Mouse (Mus musculus) megakaryocyte, embryonic 14.5 days (primary cell): ENCODE data around the gene Foxp3. TPM values are rescaled to one million over a fixed set of nuclear protein-coding genes. Genes with fewer than 3 reads are reported as not detected.

Experiments
- H3K27me3 ChIP-seq: replicated peaks from 2 replicates; pipeline ENCODE3; 2012; ENCODE audit warnings: inconsistent platforms
- H3K36me3 ChIP-seq: replicated peaks from 2 replicates; pipeline ENCODE3; 2012; ENCODE audit warnings: low read length, inconsistent platforms, mixed read lengths
- H3K4me1 ChIP-seq: 2 replicates; pipeline ENCODE4 v1.6.1; 2012; ENCODE audit warnings: inconsistent platforms
- H3K4me3 ChIP-seq: replicated peaks from 2 replicates; pipeline ENCODE3; 2012; ENCODE audit warnings: moderate library complexity, mild to moderate bottlenecking, inconsistent platforms
- H3K9me3 ChIP-seq: 2 replicates; pipeline ENCODE4 v1.6.1; 2012; ENCODE audit warnings: inconsistent platforms
- FLI1 ChIP-seq: IDR thresholded peaks from 2 replicates; pipeline ENCODE4 v1.6.1; 2012; ENCODE audit warnings: low read length, inconsistent platforms, mixed read lengths
- GATA1 ChIP-seq: IDR thresholded peaks from 3 replicates; pipeline ENCODE4 v1.6.1; 2012; ENCODE audit warnings: mixed read lengths, low read length, inconsistent platforms, borderline replicate concordance
- polyA plus RNA-seq: library from polyadenylated mRNA; stranded (reverse); fragments of >175 nt; gene quantifications from 2 replicates; pipeline ENCODE4 v1.2.3, GENCODE M21; 2012; ENCODE audit warnings: low replicate concordance; ENCODE audit not compliant: insufficient read depth

Gene Foxp3
- polyA plus RNA-seq, 1 experiment = not detected

DNA sequence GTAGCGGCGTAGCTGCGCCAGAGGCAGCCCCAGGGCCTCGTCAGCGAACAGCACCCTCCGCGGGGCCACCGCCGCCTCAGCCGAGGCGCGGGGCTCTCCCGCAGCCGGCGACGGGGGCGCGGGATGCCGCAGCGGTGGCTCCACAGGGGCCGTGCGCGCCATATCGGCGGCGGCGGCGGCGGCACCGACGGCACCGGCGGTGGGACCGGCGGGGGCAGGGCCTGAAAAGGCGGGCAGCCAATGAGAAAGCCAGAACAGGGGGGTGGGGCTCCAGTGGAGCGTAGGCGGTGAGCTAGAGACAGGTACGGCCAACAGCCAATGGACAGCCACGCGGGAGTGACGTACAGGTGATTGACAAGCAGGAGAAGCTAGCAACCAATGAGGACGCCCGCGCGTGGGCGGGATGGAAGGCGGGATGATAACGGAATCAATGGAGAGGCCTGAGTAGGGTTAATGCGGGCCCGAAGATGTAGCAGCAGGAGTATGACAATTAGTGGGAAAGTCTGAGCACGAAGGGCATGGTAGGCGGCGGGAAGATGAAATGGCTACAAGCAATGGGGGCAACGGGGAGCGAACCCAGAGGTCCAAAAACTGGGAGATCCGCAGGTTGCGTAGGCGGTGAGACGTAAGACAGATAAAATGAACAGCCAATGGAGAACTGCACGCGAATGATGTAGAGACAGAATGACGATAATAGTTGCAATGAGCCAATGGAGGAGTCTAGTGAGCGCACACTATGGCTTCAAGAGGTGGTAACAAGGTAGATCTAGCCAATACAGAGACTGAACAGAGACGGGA, 842 bp downstream of the Foxp3 start, which contains the start of gene Ppp1r3f:
TSS of gene Ppp1r3f (minus strand) at position 197 of the 798 bp plus-strand sequence.
- peaks cover 57% of the 10 kb centered on the region for H3K4me1 ChIP-seq
- H3K4me3 ChIP-seq = peak within 1 kb of the TSS; percentile 95
- H3K27me3 ChIP-seq = peaks cover 4% of the 10 kb centered on the region
- TF ChIP-seq FLI1 = no peak
- TF ChIP-seq GATA1 = no peak
- H3K36me3 ChIP-seq = peaks cover 11% of the 10 kb centered on the region
- peaks cover 7% of the 10 kb centered on the region; the same call in 1 of the 2 replicates for H3K9me3 ChIP-seq

DNA sequence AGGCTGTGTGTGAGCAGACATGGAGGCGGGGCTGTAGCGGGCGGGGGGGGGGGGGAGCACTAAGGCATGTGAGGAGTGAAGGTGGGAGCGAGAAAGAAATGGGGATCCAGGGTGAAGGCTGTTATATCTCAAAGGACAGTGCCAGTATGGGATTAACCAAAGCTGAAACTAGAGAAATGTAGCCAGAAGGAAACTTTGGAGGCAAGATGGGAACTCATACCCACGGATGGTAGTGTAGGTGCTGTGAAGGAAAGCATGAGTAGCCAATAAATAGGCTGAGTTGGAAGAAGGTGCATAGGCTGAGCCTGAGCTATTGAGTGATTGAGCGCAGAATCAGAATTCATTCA, 1.4 kb downstream of the Foxp3 start:
- Histone ChIP-seq H3K4me1 (peaks cover 52% of the 10 kb centered on the region), H3K9me3 (peaks cover 7% of the 10 kb centered on the region; the same call in 1 of the 2 replicates), H3K36me3 (peaks cover 11% of the 10 kb centered on the region), H3K4me3 (peak overlapping the region; percentile 95), H3K27me3 (peaks cover 4% of the 10 kb centered on the region)
- TF ChIP-seq FLI1 (no peak), GATA1 (no peak)

DNA sequence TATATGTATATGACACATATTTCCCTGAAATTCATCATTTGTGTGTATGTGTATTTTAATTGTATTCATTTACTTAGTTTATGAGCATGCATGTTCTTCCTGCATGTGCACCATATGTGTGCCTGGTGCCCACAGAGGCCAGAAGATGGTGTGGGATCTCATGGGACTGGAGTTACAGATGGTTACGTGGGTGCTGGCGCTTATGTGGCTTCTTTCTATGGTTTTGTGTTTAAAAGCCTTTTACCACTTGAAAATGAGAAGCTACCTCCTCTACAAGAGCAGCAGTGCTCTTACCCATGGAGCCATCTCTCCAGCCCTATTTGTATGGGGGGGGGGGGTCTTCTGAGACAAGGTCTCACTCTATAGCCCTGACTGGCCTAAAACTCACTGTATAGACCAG, 7.7 kb downstream of the Foxp3 start:
- TF ChIP-seq FLI1 (no peak), GATA1 (no peak)
- peaks cover 5% of the 10 kb centered on the region; the same call in 1 of the 2 replicates for H3K4me1 ChIP-seq
- H3K4me3 ChIP-seq = no peak overlapping the region
- H3K27me3 ChIP-seq = peaks cover 6% of the 10 kb centered on the region
- no peaks in the 10 kb centered on the region for H3K9me3 ChIP-seq
- peaks cover 29% of the 10 kb centered on the region for H3K36me3 ChIP-seq

DNA sequence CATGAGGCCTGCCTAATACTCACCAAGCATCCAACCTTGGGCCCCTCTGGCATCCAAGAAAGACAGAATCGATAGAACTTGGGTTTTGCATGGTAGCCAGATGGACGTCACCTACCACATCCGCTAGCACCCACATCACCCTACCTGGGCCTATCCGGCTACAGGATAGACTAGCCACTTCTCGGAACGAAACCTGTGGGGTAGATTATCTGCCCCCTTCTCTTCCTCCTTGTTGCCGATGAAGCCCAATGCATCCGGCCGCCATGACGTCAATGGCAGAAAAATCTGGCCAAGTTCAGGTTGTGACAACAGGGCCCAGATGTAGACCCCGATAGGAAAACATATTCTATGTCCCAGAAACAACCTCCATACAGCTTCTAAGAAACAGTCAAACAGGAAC, 10.4 kb downstream of the Foxp3 start:
- H3K9me3 ChIP-seq = no peaks in the 10 kb centered on the region
- H3K27me3 ChIP-seq = peaks cover 2% of the 10 kb centered on the region
- no peak for TF ChIP-seq GATA1
- TF ChIP-seq FLI1 = no peak

DNA sequence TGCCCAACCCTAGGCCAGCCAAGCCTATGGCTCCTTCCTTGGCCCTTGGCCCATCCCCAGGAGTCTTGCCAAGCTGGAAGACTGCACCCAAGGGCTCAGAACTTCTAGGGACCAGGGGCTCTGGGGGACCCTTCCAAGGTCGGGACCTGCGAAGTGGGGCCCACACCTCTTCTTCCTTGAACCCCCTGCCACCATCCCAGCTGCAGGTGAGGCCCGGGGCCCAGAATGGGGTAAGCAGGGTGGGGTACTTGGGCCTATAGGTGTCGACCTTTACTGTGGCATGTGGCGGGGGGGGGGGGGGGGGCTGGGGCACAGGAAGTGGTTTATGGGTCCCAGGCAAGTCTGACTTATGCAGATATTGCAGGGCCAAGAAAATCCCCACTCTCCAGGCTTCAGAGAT, 12.9 kb downstream of the Foxp3 start:
- Histone ChIP-seq H3K36me3 (peaks cover 75% of the 10 kb centered on the region), H3K4me3 (no peak overlapping the region), H3K9me3 (no peaks in the 10 kb centered on the region), H3K27me3 (no peaks in the 10 kb centered on the region), H3K4me1 (peaks cover 4% of the 10 kb centered on the region)
- TF ChIP-seq GATA1 (no peak), FLI1 (no peak)

More for the DNA sequence above, 10.4 kb downstream of the Foxp3 start:
- peaks cover 52% of the 10 kb centered on the region for H3K36me3 ChIP-seq
- H3K4me3 ChIP-seq = no peak overlapping the region
- H3K4me1 ChIP-seq = peaks cover 4% of the 10 kb centered on the region

DNA sequence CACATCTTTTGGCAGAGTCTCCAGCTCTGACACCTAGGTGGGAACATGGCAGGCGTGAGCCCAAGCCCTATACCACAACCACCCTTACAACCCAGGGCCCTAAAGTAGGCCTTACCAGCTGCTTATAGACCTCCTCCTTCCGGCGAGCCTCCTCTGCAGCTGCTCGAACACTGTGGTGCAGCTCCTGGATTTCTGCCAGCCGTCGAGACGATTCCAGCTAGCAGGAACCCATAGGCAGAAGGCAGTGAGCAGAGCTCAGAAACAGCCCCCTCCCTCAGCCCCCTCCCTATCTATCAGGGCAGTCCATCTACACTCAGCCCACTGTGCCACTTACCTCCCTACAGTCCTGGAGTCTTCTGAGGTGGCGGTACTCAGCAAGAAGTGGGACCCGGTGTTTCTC, 21.9 kb downstream of the Foxp3 start:
- Histone ChIP-seq H3K27me3 (no peaks in the 10 kb centered on the region), H3K4me1 (no peaks in the 10 kb centered on the region), H3K4me3 (no peak overlapping the region), H3K36me3 (peaks cover 97% of the 10 kb centered on the region), H3K9me3 (no peaks in the 10 kb centered on the region)
- TF ChIP-seq FLI1 = no peak
- no peak for TF ChIP-seq GATA1

DNA sequence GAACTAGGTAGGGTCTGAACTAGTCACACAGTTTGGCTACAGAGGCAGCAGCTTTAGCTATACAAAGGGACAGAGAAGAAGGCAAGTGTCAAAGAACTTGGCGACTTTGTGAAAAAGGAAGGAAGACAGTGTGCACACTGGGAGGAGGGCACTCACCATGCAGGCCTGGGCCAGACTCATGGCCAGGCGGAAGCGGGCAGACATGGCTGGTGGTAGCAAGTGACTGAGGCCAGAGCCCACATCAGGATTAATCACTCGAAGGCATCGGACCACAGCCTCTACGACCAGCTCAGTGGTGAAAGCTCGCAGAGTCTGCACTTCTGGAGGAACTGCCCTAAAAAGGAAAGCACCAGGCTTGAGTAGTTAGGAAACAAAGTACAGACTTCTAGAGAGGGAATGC, 30.6 kb downstream of the Foxp3 start:
- Histone ChIP-seq H3K4me1 (peaks cover 17% of the 10 kb centered on the region), H3K4me3 (peak overlapping the region; percentile 93), H3K9me3 (no peaks in the 10 kb centered on the region), H3K36me3 (peaks cover 47% of the 10 kb centered on the region), H3K27me3 (peaks cover 15% of the 10 kb centered on the region)
- TF ChIP-seq GATA1 (no peak), FLI1 (no peak)

DNA sequence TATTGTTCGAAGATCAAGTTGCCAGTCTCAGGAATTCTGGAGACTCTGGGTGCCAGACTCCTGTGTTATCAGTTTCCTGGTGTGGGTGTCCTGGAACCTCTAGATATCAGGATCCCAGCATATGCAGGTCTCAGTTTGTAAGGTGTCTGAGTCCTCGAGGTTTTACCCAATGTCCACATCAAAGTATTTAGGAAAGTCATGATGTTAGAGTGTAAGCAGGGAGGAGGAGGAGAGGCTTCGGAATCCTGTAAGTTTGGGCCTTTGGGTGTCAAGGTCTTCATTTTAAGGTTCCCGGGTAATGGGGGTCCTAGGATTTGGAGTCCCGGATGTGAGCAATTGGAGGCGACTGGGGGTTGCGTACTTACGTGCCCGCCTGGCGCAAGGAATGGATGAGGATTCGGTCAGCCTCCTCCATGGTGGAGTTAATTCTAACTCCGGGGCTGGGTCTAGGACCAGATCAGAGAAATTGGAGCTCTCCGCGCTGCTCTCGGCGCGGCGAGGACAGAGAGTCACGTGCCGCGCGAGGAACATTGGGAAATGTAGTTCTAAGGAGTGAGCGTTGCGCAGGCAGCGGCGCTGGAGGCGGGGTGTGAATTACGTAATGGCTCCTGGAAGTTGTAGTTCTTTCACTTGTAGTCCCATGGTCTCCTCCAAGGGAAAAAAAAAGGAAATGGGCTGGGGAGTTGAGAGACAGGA, 31.6 kb downstream of the Foxp3 start, which contains the start of gene Ccdc22:
TSS of gene Ccdc22 (minus strand) at position 639 of the 696 bp plus-strand sequence.
- peak within 1 kb of the TSS; percentile 93 for H3K4me3 ChIP-seq
- TF ChIP-seq FLI1 = no peak
- no peak for TF ChIP-seq GATA1
- no peaks in the 10 kb centered on the region for H3K9me3 ChIP-seq
- peaks cover 37% of the 10 kb centered on the region for H3K36me3 ChIP-seq
- peaks cover 20% of the 10 kb centered on the region for H3K4me1 ChIP-seq
- H3K27me3 ChIP-seq = peaks cover 22% of the 10 kb centered on the region

DNA sequence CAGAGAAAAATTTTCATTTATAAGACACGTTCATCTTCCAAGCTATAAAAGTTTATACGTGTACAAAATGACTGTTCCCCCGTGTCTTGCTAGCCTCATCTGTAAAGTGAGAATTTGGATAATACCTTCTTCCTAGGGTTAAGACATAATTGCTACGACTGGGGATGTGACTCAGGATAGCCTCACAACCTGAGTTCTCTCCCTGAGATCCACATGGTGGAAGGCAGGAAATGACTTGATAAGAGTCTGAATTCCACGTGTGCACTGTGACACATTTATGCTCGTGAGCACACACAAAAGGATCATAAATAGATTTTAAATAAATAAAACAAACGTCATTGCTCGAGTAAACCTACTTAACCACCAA, 32.1 kb downstream of the Foxp3 start:
- Histone ChIP-seq H3K36me3 (peaks cover 31% of the 10 kb centered on the region), H3K4me1 (peaks cover 25% of the 10 kb centered on the region), H3K9me3 (0 out of 2 replicates have a peak, but pooled peaks cover under 1% of the 10 kb centered on the region), H3K27me3 (peaks cover 26% of the 10 kb centered on the region), H3K4me3 (peak overlapping the region; percentile 93)
- TF ChIP-seq GATA1 (no peak), FLI1 (no peak)

DNA sequence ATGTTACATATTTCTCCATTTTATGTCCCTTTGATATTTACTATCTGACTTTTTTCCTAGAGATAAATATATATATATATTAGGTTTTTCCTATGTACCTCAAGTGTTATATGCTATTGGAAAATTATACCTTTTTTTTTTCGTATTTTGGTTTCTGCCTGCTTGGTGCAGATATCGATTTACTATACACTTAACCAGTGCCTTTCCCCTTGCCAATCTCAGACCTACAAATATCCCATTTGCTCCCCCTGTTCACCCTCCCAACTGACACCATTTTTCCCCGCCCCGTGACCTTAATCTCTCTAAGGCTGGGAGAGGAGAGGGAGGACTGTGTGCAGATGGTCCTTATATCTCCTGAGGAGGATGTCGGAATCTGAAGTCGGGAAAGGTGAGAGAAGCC, 33.3 kb downstream of the Foxp3 start, which contains the start of gene Cacna1f:
TSS of gene Cacna1f (plus strand) at position 301 of the 400 bp plus-strand sequence.
- H3K4me1 ChIP-seq = peaks cover 35% of the 10 kb centered on the region
- H3K4me3 ChIP-seq = no peak within 1 kb of the TSS
- peaks cover 33% of the 10 kb centered on the region for H3K27me3 ChIP-seq
- H3K36me3 ChIP-seq = peaks cover 20% of the 10 kb centered on the region
- H3K9me3 ChIP-seq = 0 out of 2 replicates have a peak, but pooled peaks cover 8% of the 10 kb centered on the region
- no peak for TF ChIP-seq GATA1
- no peak for TF ChIP-seq FLI1
